Mouse (Mus musculus): Measurements from ENCODE around the gene Retreg1.

GRCm38 (mm10) chr15:25929936-25930335 is 87.0 kb downstream of the Retreg1 start:
- TF ChIP-seq HCFC1 (IDR thresholded peaks at IDR 0.05; ENCODE audit: borderline replicate concordance, insufficient read depth, low read length) (no peak), ZC3H11A (IDR thresholded peaks at IDR 0.05; ENCODE audit: borderline replicate concordance, low read depth, low read length) (no peak)
